Mouse (Mus musculus) adipose tissue, adult 10 weeks (tissue): ENCODE results near the gene Cic. TPM values are rescaled to one million over a fixed set of nuclear protein-coding genes. Genes with fewer than 3 reads are reported as not detected.

Source experiments
- polyA plus RNA-seq: library from polyadenylated mRNA; stranded (reverse); fragments of 350-450 nt; fragmentation: Illumina TruSeq; extraction: RNeasy Lipid Tissue Mini Kit (QIAGEN cat#74804); gene quantifications from one replicate; pipeline ENCODE4 v1.2.3, GENCODE M21; 2014; ENCODE audit warnings: low read depth, low replicate concordance

Cic gene
- 84.3 TPM for polyA plus RNA-seq

DNA sequence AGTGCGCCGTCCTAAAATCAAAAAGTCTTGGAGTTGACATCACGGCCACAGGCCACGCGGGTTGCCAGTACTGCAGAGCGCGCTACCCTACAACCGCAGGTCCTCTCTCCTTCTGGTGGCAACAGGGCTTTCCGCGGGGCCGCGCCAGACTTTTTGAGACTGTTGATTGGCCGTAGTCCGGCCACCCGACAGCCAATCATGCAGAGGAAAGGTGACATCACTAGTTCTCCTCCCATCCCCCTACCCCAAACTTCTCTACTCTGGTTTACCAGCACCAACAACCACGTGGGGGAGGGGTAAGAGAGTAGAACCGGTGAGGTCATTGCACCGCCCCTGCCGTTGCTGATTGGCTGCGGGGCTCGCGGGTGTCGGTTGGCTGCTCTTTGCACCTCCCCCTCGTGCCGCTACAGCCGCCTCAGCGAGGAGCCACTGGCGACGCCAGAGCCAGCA lies at the start of gene Cic:
TSS of gene Cic (plus strand) at position 404 of the 450 bp plus-strand sequence.

DNA sequence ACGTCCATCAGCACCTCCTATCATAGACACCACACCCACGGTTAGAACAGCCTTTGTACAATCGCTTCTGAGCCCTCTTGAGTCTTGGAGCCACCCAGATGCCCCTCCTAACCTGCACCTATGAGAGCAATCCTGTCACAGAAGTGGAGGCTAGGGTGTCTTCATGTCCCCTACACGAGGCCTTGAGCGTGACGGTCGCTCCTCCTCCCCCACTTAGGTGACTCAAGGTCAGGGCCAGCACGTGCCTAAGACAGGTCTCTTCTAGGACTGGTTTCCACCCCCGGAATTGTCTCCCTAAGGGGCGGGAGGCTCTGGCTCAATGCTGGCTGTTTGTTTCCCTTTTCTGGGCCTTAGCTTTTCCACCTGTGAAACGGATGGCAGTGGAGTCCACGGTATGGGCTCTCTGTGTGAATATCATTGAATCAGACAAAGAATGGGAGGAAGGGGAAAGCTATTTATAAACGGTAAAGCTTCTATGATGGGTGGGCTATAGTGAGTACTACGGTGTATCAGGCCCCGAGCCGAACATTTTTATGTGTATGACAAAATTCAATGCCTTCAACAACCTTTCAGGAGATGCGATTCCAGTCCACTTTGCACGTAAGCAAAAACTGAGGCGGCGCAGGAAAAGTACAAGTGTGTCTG lies 46.9 kb upstream of the Cic start, which contains the start of gene Dedd2:
TSS of gene Dedd2 (minus strand) at position 159 of the 645 bp plus-strand sequence.

DNA sequence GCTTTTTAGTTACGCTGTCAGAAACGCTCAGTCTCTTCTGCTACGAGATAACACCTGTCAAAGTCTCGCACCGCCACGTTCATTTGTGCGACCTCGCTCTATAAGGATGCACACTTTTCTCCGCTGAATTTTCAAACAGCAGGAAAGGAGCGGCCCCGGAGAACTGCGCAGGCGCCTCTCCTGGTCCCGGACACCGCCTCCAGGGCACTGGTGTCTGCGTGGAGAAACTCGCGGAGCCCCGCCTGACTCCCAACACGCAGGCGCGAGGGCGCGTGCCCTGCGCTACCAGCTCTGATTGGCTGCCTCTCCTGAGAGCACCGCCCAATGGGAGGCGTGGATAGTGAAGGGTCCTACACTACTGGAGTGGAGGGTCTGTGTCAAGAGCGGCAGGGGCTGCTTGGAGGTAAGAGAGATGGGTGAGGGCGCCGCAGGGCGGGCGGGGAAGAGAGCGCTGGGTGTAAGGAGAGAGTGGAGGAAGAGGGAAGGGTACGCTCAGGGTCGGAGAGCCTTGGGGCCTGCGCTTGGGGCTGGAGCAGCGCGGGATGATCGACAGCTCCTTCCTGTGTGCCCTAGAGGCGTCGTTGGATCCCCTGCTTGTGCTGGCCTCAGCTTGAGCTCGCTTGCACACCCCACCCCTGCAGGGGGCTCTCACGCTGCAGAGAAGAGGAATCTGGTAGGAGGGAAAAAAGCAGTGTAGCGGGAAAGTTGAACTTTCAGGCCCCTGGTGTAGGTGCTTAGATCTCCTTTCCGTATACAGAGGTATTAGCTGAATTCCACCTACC lies 46.2 kb upstream of the Cic start, which contains the start of gene Zfp526:
TSS of gene Zfp526 (plus strand) at position 324 of the 782 bp plus-strand sequence.

DNA sequence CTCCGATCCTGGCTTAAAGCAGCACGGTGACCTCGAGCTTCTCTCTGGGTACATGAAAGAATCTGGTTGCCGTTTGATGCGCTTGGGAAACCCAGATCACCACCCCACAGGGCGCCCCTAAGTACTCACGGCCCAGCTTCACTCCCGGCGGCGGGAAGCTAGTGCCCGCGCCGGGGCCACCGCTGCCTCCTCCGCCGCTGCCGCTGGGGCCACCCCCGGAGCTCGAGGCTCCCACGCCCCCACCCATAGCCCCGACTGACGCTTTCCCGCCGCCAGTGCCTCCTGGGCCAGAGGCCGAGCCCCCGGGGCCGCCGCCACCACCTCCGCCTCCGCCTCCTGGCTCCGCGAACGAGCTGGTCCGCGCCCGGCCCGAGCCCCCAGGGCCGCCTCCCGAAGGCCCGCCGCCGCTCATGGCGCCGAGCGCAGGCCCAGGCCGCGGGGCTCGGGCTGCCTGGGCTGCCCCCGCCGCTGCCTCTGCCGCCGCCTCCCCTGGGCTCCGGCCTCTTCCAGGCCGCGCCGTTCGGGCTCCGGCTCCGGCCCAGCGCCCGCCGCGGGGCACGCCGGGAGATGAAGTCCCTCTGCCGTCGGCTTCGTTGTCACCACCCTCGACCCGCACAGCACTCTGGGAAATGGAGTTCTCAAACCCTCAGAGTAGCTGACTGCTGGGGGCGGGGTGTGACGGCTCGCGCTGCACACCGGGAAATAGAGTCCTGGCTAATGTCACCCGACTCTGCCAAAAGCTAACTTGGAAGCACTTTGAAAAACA lies 30.1 kb upstream of the Cic start, which contains the start of gene Gsk3a:
TSS of gene Gsk3a (minus strand) at position 603 of the 766 bp plus-strand sequence.

DNA sequence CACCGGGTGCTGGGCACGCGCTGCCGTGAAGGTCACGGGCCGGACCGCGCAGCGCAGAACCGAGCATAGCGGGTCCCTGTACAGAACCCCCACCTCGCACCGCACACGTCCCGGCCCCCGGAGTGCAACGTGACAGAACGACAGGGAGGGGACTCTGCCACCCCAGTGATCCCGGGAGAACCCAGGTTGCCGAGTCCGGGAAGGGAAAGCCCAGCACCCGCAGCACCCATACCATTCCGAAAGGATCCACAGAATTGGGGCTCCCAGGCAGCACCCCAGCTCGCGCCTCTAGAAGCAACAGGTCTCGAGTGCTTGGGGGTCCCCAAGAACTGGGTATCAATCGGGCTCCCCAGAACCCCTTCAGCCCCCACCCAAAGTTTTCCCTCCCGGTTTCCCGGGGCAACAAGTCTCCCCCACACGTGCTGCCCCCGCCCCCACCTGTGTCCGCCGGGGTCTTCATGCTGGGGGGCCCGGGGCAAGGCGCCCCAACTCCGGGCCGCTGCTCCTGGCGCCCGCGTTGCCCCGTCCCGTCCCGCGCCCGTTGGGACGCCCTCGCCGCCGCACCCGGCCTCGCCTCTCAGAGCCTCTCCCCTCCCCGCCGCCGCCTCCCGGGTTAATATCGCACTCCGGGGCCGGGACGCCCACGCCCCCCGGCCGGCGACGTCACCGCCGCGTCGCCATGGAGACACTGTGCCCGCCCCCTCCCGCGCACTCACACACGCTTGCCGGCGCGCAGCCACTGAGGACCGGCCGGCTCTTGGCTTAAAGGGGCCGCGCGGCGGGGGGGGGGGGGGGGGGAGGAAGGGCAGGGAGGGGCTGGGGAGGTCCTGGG lies 17.1 kb upstream of the Cic start, which contains the start of gene Erf:
TSS of gene Erf (minus strand) at position 621 of the 832 bp plus-strand sequence.

DNA sequence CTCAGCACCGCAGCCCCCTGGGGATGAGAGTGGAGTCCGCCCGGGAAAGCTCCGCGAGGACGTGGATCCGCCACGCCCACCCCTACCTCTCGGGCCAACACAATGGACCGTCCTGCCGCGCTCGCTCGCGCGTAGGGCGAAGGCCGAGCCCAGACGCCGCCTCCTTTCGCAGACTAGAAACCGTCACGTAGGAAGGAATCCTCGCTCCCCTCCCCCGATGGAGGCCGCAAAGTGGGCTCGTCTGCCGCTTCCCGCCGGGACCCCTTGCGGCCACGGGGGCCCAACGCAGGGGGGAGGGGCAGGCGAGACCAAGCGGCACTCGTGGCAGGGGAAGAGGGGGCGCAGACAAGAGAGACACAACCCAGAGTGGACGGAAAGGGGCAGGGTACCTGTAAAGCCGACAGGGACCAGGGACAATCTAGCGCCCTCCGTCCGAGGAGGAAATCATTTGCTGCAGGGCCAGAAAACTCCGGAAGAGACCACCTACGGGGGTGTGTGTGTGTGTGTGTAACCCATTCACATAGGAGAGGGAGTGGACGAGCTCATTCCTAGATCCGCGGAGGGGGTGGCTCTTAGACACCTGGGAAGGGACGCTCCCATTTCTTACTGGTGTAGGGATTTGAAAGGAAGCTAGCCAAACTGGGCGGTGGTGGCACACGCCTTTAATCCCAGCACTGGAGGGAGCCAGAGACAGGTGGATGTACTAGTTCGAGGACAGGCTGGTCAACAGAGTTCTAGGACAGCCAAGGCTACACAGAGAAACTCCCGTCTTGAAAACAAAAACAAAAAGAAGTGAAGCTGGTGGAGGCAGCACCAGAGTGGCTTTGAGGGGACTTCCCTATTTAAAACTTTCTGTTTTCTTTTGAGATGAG lies 30.2 kb downstream of the Cic start, which contains the start of gene Pafah1b3:
TSS of gene Pafah1b3 (minus strand) at position 533 of the 872 bp plus-strand sequence.

DNA sequence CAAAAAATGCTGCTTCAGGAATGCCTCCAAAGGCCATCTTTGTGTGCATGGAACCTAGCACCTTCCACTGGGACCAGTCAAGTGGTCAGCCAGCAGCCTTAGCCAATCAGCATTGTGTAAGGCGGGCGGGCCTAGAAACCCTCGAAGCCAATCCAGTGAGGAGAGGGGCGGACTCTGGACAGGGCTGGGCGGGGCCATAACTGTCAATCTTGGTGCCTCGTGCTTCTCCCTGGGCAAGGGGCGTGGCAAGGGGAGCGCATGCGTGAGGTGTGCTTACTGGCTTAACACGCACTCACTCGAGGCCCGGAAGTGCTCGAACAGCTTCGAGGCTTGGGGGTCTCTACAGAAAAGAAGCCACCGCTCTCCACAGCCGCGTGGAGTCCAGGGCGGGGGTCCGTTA lies 33.6 kb downstream of the Cic start, which contains the start of gene Prr19:
TSS of gene Prr19 (plus strand) at position 349 of the 400 bp plus-strand sequence.

DNA sequence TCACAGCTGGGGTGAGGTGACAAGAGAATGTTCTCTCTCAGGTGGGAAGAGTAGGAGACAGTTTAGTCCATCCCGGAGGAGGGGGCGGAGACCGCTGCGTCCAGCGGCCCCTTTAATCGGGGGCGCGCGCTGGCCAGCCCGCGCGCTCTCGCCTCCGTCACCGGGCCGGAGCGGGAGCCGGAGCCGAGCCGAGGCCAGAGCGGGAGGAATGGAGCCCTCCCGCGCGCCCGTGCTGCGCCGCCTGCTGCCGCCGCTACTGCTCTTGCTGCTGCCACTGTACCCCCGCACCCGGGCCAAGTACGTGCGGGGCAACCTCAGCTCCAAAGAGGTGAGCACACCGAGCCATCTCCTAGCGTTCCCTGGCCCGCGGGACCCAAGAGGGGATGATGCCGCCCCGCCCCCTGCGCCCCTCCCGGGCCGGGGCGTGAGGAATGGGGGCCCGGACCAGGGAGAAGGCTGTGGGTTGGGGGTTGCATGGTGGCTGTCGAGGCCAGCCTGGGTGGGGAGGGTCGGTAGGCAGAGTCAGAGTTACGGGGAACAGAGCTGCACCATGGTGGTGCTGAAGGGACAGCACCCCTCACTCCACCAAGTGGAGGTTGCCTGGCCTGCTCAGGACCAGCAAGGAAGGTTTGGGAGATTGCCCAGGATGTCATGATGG lies 38.6 kb downstream of the Cic start, which contains the start of gene Tmem145:
TSS of gene Tmem145 (plus strand) at position 151 of the 658 bp plus-strand sequence.

DNA sequence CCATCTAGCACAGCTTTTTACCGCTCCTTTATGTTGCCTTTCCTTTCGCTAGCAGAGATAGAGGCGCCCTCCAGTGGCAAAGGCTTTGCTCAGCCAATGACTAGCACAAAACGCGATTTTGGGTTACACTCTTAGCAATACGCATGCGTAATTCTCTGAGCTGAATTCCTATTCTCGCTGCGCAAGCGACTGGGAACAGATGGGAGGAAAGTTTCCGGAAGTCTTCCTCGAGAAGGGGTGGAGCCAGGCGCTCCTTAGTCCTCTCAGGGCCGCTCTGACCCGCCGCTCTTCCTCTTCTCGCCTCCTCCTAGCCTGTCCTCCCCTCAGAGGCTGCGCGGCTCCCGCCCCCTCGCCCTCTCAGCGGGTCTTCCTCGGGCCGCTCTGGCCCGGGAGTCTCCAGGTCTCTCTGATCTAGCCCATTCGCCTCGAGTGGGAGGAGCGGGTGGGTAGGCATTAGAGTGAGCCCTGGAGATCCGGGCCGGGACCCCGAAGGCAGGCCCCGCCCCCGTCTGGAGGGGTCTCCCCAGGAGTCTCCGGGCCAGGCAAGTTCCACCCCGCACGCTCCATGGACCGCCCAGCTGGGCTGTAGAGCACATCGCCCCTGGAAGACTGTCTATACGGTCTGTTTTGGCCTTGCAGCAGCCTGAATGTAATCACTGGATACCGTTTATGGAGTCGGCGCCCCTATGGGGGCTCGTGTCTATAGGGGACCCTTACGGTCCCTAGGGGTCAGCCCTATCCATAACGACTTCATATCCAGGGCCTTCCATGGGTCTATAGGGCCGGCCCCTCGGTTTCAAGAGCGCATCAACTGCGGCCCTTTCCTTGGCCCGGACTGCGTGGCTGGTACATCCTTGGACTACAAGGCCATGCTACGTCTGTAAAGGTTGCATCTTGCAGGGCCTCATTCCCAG lies 49.3 kb downstream of the Cic start, which contains the start of gene Megf8:
TSS of gene Megf8 (plus strand) at position 633 of the 914 bp plus-strand sequence.

Other genes starting within 250 kb of the Cic start
- 8.7 TPM for gene Grik5, start 195.4 kb upstream of the Cic start, polyA plus RNA-seq
- 12.5 TPM for gene Zfp574, start 195.1 kb upstream of the Cic start, polyA plus RNA-seq
- gene Pou2f2, start 88.0 kb upstream of the Cic start, polyA plus RNA-seq = 1.4 TPM
- gene Dedd2, start 47.1 kb upstream of the Cic start, polyA plus RNA-seq = 15.0 TPM
- gene Zfp526, start 46.3 kb upstream of the Cic start, polyA plus RNA-seq = 7.4 TPM
- gene Gsk3a, start 29.9 kb upstream of the Cic start, polyA plus RNA-seq = 81.2 TPM
- 32.2 TPM for gene Erf, start 16.9 kb upstream of the Cic start, polyA plus RNA-seq
- gene Pafah1b3, start 30.3 kb downstream of the Cic start, polyA plus RNA-seq = 54.0 TPM
- 1.5 TPM for gene Prr19, start 33.7 kb downstream of the Cic start, polyA plus RNA-seq
- gene Tmem145, start 38.4 kb downstream of the Cic start, polyA plus RNA-seq = not detected
- 32.1 TPM for gene Megf8, start 49.5 kb downstream of the Cic start, polyA plus RNA-seq
- not detected for gene Cnfn, start 102.0 kb downstream of the Cic start, polyA plus RNA-seq
- gene Lipe, start 131.0 kb downstream of the Cic start, polyA plus RNA-seq = 468 TPM
- gene Cxcl17, start 145.2 kb downstream of the Cic start, polyA plus RNA-seq = not detected
- 10.2 TPM for gene Ceacam1, start 209.9 kb downstream of the Cic start, polyA plus RNA-seq